Mouse (Mus musculus) megakaryocyte, adult 5-6 weeks (primary cell): ENCODE measurements around the gene Stk33. TPM values are rescaled to one million over a fixed set of nuclear protein-coding genes. Genes with fewer than 3 reads are reported as not detected.

Experiments
- ATAC-seq: 2 replicates; pipeline ENCODE4 v1.8.0; 2016; ENCODE audit warnings: mild to moderate bottlenecking, inconsistent platforms; ENCODE audit not compliant: poor library complexity, severe bottlenecking
- total RNA-seq, 2 experiments: library from RNA; stranded (forward) in 1 of 2; stranded (reverse) in 1 of 2; fragments of 153-499, 151-499 nt in 1 of 2; fragments of 221-1000, 200-1000 nt in 1 of 2; gene quantifications; 2 replicates each; pipeline versions ENCODE4 v1.2.3 to v1.2.4; 2015 to 2017

Gene Stk33
- total RNA-seq, 2 experiments from 2014 or later, result not detected

- ATAC-seq, result peak; percentile 86
Measured at GRCm38 (mm10) chr7:109358435-109359187, 80.3 kb downstream of the Stk33 start.

GRCm38 (mm10) chr7:109357877-109358276, 81.0 kb downstream of the Stk33 start:
- ATAC-seq, result peak; percentile 65

GRCm38 (mm10) chr7:109347241-109347640, 91.6 kb downstream of the Stk33 start:
- ATAC-seq, result no peak

- ATAC-seq, result no peak
Measured at GRCm38 (mm10) chr7:109331722-109332121, 107.2 kb downstream of the Stk33 start.

GRCm38 (mm10) chr7:109328772-109329171, 110.1 kb downstream of the Stk33 start:
- no peak for ATAC-seq

GRCm38 (mm10) chr7:109326813-109327212, 112.1 kb downstream of the Stk33 start:
- ATAC-seq, result no peak

- ATAC-seq, result no peak
Measured at GRCm38 (mm10) chr7:109325731-109326130, 113.2 kb downstream of the Stk33 start.

- ATAC-seq, result no peak
Measured at GRCm38 (mm10) chr7:109325169-109325568, 113.7 kb downstream of the Stk33 start.

GRCm38 (mm10) chr7:109309506-109309905, 129.4 kb downstream of the Stk33 start:
- no peak for ATAC-seq

- ATAC-seq, result no peak
Measured at GRCm38 (mm10) chr7:109295807-109296206, 143.1 kb downstream of the Stk33 start.

GRCm38 (mm10) chr7:109295351-109295750, 143.5 kb downstream of the Stk33 start:
- no peak for ATAC-seq

GRCm38 (mm10) chr7:109290501-109290900, 148.4 kb downstream of the Stk33 start:
- ATAC-seq, result no peak

- ATAC-seq, result no peak
Measured at GRCm38 (mm10) chr7:109289106-109289505, 149.8 kb downstream of the Stk33 start.

GRCm38 (mm10) chr7:109282106-109282505, 156.8 kb downstream of the Stk33 start:
- ATAC-seq, result no peak

GRCm38 (mm10) chr7:109276622-109277021, 162.3 kb downstream of the Stk33 start:
- ATAC-seq, result no peak

GRCm38 (mm10) chr7:109275901-109276300, 163.0 kb downstream of the Stk33 start:
- ATAC-seq, result no peak

GRCm38 (mm10) chr7:109275151-109275550, 163.7 kb downstream of the Stk33 start:
- no peak for ATAC-seq

GRCm38 (mm10) chr7:109274289-109274688, 164.6 kb downstream of the Stk33 start:
- ATAC-seq, result no peak

- no peak for ATAC-seq
Measured at GRCm38 (mm10) chr7:109269046-109269445, 169.8 kb downstream of the Stk33 start.

GRCm38 (mm10) chr7:109267370-109267769, 171.5 kb downstream of the Stk33 start:
- no peak for ATAC-seq

GRCm38 (mm10) chr7:109266181-109266580, 172.7 kb downstream of the Stk33 start:
- no peak for ATAC-seq

- ATAC-seq, result peak; percentile 68
Measured at GRCm38 (mm10) chr7:109265606-109266005, 173.3 kb downstream of the Stk33 start.
